ENCODE assay signal across 28 mouse cellular contexts in genomic region chr6:99252816-99253215, GRCm38 (mm10).
DNase-seq lines count a peak whose midpoint lies in the region; ATAC-seq and TF ChIP-seq lines count a peak whose summit lies in the region.
"Had no signal": no experiment of that assay in that cellular context is flagged by ENCODE, and none has a peak within 500 bp of the region (broad histone marks: within the 10 kb centered on the region; RNA-seq: fewer than 3 reads in every experiment).

No protein-coding gene starts in this region.

- TF ChIP-seq POLR2A in lung, adult 2 months (IDR thresholded peaks at IDR 0.05; ENCODE audit: borderline replicate concordance, extremely low read depth, low read depth, low read length): no peak

- 0 out of 2 replicates have a peak, but pooled peaks have one; percentile 16 for TF ChIP-seq EP300 in lung, postnatal 0 days (IDR thresholded peaks at IDR 0.05)

- no peak overlapping the region for H3K4me2 ChIP-seq in lung, postnatal 0 days (replicated peaks; ENCODE audit: low read depth, low read length)
- H3K4me2 ChIP-seq: heart, embryonic 11.5 days; limb, embryonic 13.5 days; liver, embryonic 15.5 days; midbrain, embryonic 12.5 days had no signal

- H3K4me1 ChIP-seq in lung, postnatal 0 days (ENCODE audit: insufficient read depth, low read depth, low read length): no peaks in the 10 kb centered on the region
- peaks cover 2% of the 10 kb centered on the region; the same call in 1 of the 2 replicates for H3K4me1 ChIP-seq in lung, adult 2 months (ENCODE audit: control insufficient read depth, insufficient read depth, low read length)
- H3K4me1 ChIP-seq: forebrain, embryonic 10.5 days; hindbrain, embryonic 10.5 days; limb, embryonic 13.5 days; liver, embryonic 15.5 days; midbrain, embryonic 12.5 days had no signal

- no peaks in the 10 kb centered on the region for H3K27me3 ChIP-seq in lung, postnatal 0 days (replicated peaks; ENCODE audit: insufficient read depth, low read length)
- H3K27me3 ChIP-seq: limb, embryonic 13.5 days; liver, embryonic 15.5 days; midbrain, embryonic 12.5 days had no signal

- peak; percentile 70 for DNase-seq in lung, postnatal 0 days (ENCODE audit: low spot score)
- no peak for DNase-seq in lung, adult 2 months
- DNase-seq in lung, postnatal 10 days: peak; percentile 20
- DNase-seq in embryo, embryonic 9.5 days (ENCODE audit: extremely low spot score): no peak
- DNase-seq in left cerebral cortex, adult 8-10 months (ENCODE audit: low spot score in 2 of 2): no peak
- DNase-seq in layer of hippocampus, adult 9-11 months: no peak
- DNase-seq: adrenal gland, postnatal 36 days; cerebellum, adult 9-10 months; gastrocnemius, postnatal 25 days; kidney, adult 9 months; layer of hippocampus, postnatal 36 days; right cerebral cortex, postnatal 4 days; thymus, adult 18-20 months; thymus, postnatal 36 days had no signal

- H3K9ac ChIP-seq in lung, postnatal 0 days (replicated peaks; ENCODE audit: low read depth): no peak overlapping the region
- H3K9ac ChIP-seq: limb, embryonic 13.5 days; liver, embryonic 15.5 days; midbrain, embryonic 12.5 days had no signal

- no peak overlapping the region for H3K4me3 ChIP-seq in lung, postnatal 0 days (ENCODE audit: low read depth, low read length)
- no peak overlapping the region for H3K4me3 ChIP-seq in lung, adult 2 months (replicated peaks; ENCODE audit: extremely low read depth, low read depth, low read length)
- H3K4me3 ChIP-seq: embryonic facial prominence, embryonic 10.5 days; forebrain, embryonic 10.5 days; hindbrain, embryonic 10.5 days; layer of hippocampus, adult 2 months; limb, embryonic 13.5 days; liver, embryonic 15.5 days; midbrain, embryonic 12.5 days had no signal

- no peaks in the 10 kb centered on the region for H3K9me3 ChIP-seq in lung, postnatal 0 days (ENCODE audit: low read length)
- H3K9me3 ChIP-seq: embryonic facial prominence, embryonic 10.5 days; forebrain, embryonic 10.5 days; hindbrain, embryonic 10.5 days; limb, embryonic 13.5 days; liver, embryonic 15.5 days; midbrain, embryonic 12.5 days had no signal

- no peak for TF ChIP-seq CTCF in lung, postnatal 0 days (IDR thresholded peaks at IDR 0.05)
- TF ChIP-seq CTCF in lung, adult 2 months (IDR thresholded peaks at IDR 0.05; ENCODE audit: insufficient read depth, low read length): no peak

- no peaks in the 10 kb centered on the region for H3K36me3 ChIP-seq in lung, postnatal 0 days (ENCODE audit: insufficient read depth, low read length)
- H3K36me3 ChIP-seq: embryonic facial prominence, embryonic 10.5 days; forebrain, embryonic 10.5 days; hindbrain, embryonic 10.5 days; limb, embryonic 13.5 days; liver, embryonic 15.5 days; midbrain, embryonic 12.5 days had no signal

- ATAC-seq in lung, postnatal 0 days: peak; percentile 72
- 0 out of 2 replicates have a peak, but pooled peaks have one; percentile 11 for ATAC-seq in common myeloid progenitor, adult 5-6 weeks (replicated peaks; ENCODE audit: low read depth, poor library complexity, severe bottlenecking)
- ATAC-seq in neutrophil, adult 5-6 weeks (ENCODE audit: extremely low read depth, insufficient number of reproducible peaks, low FRiP score, poor library complexity, severe bottlenecking): peak; percentile 28; the same call in 1 of the 2 replicates
- ATAC-seq: forebrain, embryonic 16.5 days; hindbrain, embryonic 16.5 days; intestine, embryonic 16.5 days had no signal

- 54% methylated on average over 5 of the region's 5 CpGs for WGBS in lung, postnatal 0 days
- WGBS in lung, adult 2 months: 53% methylated on average over 5 of the region's 5 CpGs

- H3K27ac ChIP-seq in lung, postnatal 0 days (ENCODE audit: low read length): no peak overlapping the region
- H3K27ac ChIP-seq: embryonic facial prominence, embryonic 10.5 days; forebrain, embryonic 10.5 days; hindbrain, embryonic 10.5 days; layer of hippocampus, adult 2 months; limb, embryonic 13.5 days; liver, embryonic 15.5 days; macrophage; midbrain, embryonic 12.5 days had no signal

Comparison
In these comparisons a context has a peak if more than half of its experiments do, and no peak if none do; other contexts are left out.
1. DNase-seq: peak in lung, postnatal 0 days (single experiment) and lung, postnatal 10 days (single experiment); none in lung, adult 2 months (single experiment), embryo, embryonic 9.5 days (single experiment), left cerebral cortex, adult 8-10 months (0 of 2) and layer of hippocampus, adult 9-11 months (single experiment).
2. ATAC-seq: peak in every context shown above with its lines; median percentile 72 in lung, postnatal 0 days; 28 in neutrophil, adult 5-6 weeks; 11 in common myeloid progenitor, adult 5-6 weeks.